Mouse (Mus musculus): ENCODE measurements at regions not wholly inside any gene's neighbourhood (a gene's known extent, or its start where the extent isn't known, plus 50 kb on each side); places are given as distances from the start of the nearest gene placed in this dataset.

- no peak for DNase-seq
Observed at GRCm38 (mm10) chr2:94248948-94249347, 91.2 kb upstream of the Hsd17b12 start.

DNA sequence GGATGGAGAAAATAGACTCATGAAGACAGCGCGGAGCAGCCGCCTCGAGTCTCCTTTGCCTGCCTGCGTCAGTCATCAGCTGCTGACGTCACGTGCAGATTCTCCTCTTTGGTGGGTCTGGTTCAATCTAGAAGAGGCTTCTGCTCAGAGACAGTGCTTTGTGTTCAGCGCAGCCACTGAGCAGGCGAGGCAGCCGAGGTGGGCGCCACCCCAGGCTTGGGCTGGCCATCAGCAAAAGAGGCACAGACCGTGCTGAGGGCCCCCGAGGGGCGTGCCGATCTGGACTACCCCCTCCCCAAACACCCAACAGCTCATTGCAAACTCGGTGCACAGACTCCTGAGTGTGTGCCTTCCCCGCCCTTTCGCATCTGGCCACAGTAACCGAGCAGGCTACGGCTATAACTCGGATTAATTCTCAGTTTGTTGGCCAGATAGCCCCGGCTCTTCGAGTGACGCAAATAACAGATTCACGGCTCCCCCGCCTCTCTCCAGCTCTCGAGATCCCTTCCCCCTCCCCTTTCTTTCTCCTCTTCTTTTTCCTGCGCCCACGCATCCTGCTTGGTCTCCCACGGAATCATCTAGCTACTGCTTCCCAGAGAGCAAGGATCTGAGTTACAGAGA, 89.2 kb upstream of the Hsd17b12 start:
- DNase-seq, result peak; percentile 88

DNA sequence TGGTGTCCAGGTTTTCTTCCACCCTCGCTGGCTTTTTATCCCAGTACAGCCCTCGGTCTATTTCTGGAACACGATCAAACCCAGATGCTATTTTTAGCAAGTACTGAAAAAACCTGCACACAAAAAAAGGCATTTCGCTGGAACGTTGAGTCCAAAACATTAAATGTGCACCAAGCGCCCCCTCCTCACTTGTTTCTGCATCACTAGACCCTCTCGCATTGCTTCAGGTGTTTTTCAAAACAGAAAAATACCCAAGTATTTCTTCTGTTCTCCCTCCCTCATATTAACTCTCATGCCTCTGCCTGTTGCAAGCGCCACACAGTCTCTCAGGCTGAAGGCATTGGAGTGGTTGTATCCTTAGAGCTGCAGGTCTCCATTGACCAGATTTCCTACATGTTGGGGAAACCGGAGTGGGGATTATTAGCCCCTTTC, 88.4 kb upstream of the Hsd17b12 start:
- no peak for DNase-seq

- peak; percentile 90 for DNase-seq
Observed at GRCm38 (mm10) chr2:94245305-94245959, 87.7 kb upstream of the Hsd17b12 start.

DNA sequence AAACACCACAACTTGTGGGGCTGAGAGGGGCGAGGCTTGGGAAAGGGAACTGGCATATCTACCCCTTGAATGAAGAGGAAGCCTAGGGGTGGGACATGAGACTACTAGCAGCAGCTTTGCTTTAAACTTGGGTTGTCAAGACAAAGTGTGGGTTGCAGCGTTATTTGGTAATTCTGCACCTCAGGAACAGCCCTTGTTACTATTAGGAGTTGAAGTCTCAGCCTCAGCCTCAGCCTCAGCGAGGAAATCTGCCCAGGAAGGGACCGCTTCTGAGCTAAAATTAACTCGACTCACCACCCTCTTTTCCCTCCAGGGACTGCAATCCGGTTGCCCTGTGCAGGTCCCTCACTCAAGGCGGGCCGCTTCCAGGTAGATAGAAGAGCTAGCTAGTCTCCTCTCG, 86.4 kb upstream of the Hsd17b12 start:
- peak; percentile 50 for DNase-seq

DNA sequence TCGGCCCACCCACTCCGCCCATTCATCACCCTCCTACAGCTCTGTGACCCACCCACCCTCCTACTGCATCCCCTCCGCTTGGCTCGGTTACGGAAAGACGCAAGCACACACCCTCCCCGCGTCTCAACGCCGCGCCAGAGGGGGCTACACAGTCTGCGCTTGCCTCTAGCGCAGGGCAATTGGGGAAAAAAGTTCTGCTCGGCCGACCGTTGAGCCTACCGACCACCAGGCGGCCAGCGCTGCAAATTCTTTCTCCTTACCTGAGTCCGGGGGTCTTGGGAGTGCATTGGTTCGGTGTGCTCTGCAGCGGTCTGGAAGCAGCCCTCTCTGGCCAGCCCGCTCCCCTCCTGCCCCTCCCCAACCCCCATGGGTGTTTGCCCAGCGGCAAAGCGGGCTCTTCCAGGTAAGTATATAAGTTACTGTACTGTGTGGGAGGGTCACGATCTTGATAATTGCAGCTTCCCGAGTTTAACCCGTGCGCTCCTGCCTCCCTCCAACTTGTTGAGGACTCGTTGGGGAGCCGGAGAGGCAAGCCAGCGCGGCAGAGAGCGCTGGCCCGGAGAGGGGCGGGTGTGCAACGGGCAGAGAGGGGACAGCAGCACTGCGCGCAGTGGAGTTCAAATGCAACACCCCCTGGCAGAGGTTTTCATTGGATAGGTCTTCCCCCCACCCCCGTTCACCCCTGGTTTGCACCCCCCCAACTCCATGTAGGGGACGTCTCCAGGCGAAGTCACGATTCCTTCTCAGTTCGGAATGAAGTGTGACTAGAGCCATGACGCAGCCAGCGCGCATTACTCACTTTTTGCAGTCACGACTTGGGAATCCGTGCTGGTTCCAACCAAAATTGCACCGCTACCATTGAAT, 85.5 kb upstream of the Hsd17b12 start:
- peak; percentile 84 for DNase-seq

DNA sequence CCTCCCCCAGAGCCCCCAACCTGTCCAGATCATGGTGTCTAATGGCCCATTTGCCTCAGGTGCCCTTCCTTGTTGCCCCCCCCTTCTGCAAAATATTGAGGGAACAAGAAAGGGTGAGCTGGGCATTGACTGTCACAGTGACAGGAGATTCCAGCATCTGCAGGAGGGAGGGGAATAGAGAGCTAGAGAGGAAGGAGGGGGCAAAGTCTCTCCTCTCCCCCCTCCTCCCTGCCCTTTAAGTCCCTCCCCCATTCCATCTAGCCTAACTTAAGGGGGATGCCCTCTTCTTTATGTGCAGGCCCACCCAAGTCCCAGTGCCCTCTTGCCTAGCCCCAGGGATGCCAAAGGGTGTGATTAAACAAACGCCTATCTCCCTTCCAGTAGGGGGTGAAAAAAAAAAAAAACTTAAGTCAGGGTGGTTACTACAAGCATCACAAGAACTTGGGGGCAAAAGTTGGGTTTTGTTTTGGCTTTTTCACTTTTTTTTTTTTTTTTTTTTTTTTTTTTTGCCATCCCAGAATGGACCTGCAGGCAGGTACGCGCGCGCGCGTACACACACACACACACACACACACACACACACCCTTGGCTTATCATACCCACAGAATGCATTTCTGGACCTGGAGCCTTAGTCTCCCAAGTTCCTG, 84.8 kb upstream of the Hsd17b12 start:
- no peak for DNase-seq

DNA sequence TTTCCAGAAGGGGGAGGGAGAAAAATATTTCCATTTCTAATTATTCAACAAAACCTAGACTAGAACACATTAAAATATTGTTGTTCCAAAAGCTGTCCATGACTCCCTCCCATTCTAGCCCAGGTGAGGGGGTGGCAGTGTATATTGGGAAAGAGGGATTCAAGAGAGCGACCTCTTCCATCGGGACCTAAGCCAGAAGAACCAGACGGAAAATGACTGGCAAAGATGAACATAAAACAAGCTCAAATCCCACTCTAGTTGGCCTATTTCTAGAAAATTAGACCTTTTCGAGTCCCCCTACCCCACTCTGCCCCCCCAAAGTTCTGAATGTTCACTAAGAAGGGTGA, 84.3 kb upstream of the Hsd17b12 start:
- DNase-seq, result no peak

DNA sequence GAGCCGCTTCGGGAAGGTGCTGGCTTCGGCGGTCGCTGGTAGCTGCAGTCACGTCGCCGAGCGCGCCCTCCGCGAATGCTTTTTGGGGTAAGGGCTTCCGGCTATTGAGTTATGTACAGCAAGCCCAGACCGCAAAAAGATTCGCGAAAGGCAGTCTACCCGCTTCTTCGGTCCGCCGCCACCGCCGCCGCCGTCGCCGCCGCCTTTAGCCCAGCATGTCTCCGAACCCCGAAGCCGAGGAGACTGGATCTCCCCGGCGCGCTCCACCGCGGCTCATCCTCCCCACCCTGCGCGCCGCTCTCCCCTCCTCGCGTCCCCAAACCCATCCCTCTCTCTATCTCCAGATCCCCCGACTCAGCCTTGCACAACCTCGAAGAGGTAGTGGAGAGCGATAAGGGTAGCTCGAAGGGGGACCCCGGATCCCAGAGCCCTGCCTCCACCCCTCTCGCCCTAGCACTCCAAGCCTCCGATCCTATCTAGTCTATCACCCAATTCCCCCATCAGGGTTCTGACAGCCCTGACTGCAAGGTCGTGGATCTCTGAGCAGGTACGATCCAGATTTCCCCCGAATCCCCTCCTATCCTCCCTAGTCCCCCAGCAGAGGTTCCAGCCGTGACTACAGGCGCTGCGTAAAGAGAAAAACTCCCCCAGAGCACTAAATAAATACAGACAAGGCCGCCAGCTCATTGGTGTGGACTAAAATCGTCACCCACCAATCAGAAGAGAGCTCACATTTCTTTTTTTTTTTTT, 83.7 kb upstream of the Hsd17b12 start:
- DNase-seq, result peak; percentile 82

DNA sequence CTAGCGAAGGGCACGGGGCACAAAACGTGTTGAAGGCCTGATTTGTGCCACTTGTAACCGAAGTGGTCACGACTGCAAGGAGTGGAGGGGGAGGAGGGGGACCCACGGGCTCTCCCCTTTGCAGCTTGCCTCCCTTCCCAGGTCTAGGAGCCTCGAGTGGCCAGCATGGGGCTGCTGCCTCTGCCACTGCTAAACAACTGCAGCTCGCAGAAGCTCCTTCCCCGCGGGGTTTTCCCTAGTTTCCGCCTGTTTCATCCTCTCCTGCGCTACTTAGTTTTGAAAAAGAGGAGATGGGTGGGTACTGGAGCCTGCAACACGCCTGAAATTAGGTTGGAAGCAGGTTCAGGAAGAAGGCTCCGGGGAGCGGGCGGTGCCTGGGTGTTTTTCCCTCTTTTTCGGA, 82.6 kb upstream of the Hsd17b12 start:
- DNase-seq, result no peak

DNA sequence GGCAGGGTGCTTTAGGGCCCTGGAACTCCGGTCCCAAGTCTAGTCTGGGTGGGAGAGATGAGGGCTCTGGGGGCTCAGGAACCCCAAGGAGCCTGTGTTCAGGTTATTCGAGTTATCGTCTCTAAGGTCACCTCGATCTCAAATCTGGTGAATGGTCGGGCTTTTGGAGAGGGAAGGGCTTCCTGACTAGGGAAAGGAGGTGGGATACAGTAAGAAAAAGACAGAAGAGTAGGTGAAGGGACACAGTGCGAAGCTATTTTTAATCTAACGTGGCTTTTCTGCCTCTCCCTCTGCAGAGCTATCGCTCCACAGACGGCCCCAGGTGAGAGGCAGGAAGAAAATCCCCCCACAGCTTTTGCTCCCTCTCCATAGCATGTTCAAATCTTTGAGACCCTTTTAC, 81.8 kb upstream of the Hsd17b12 start:
- no peak for DNase-seq

- no peak for DNase-seq
Observed at GRCm38 (mm10) chr2:94236479-94236878, 78.7 kb upstream of the Hsd17b12 start.

DNA sequence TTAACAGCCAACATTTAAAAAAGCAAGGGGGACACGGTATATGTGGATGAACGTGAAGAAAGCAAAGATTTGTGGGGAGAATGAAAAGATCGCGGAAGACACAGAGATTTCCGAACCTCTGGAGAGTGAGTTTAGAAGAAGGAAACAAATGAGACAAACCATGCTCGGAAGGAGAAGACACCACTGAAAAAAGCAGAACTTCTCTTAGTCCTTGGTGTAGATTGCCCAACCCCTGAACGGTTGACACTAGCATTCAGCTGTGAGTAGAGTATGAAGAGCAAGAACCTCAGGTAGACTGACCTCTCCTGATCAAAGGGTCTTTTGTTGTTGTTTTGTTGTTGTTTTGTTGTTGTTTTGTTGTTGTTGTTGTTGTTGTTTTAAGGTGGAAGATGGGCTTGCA, 75.8 kb upstream of the Hsd17b12 start:
- no peak for DNase-seq

GRCm38 (mm10) chr2:94219421-94219820, 61.7 kb upstream of the Hsd17b12 start:
- DNase-seq, result peak; percentile 48

DNA sequence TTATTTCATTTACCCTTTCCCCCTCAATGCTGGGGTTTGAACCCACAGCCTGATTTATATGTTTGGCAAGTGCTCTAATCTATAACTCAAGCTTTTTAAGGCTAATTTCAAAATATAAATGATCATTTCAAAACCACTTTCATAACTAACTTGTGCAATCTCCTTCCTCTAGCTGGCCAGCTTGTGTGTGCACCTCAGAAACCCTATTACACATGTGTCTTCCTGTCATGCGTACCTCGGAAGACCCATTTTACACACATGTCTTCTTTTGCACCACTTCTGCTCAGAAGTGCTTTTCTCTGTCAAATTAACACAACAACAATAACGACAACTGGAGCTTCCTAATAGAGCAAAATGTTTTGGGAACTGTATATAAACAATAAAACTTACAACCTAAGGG, 59.7 kb upstream of the Hsd17b12 start:
- DNase-seq, result no peak

DNA sequence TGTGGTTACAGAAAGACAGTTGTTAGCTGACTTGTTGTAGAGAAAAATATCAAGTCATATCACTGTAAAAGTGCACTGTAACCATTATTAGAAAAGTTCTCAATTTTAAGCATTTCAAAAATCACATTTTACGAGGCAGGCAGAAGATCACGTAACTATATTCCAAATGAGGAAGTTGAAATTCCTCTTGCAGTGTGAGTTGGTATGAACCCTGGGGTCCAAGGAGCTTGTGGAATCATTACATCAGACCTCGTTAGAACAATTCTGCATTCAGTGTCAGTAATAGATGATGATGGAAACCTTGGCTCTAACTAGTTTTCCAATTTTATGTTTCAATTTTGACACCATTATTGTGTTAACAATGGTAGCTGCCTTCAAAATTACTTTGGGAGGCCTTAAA, 57.7 kb upstream of the Hsd17b12 start:
- DNase-seq, result no peak
